Mouse (Mus musculus) lung, adult 18-20 months (tissue): ENCODE data around the gene Klrg2.

Experiments used
- DNase-seq, 2 experiments: peaks; one replicate each; pipeline ENCODE4 v3.0.0; 2022; ENCODE audit warnings: mixed read lengths in 2 of 2

Klrg2 gene

GRCm38 (mm10) chr6:38627486-38627885, 9.6 kb downstream of the Klrg2 start:
- no peak for DNase-seq

GRCm38 (mm10) chr6:38627081-38627480, 10.0 kb downstream of the Klrg2 start:
- no peak for DNase-seq

- no peak for DNase-seq
Measured at GRCm38 (mm10) chr6:38626086-38626485, 11.0 kb downstream of the Klrg2 start.

- DNase-seq: peak in 1 of 2 experiments; percentile 17
Measured at GRCm38 (mm10) chr6:38624439-38624838, 12.6 kb downstream of the Klrg2 start.

- DNase-seq: no peak
Measured at GRCm38 (mm10) chr6:38623457-38623856, 13.6 kb downstream of the Klrg2 start.

GRCm38 (mm10) chr6:38622406-38622805, 14.6 kb downstream of the Klrg2 start:
- DNase-seq: no peak

- DNase-seq: no peak
Measured at GRCm38 (mm10) chr6:38609892-38610291, 27.1 kb downstream of the Klrg2 start.

- no peak for DNase-seq
Measured at GRCm38 (mm10) chr6:38597481-38597880, 39.6 kb downstream of the Klrg2 start.

- no peak for DNase-seq
Measured at GRCm38 (mm10) chr6:38581711-38582110, 55.3 kb downstream of the Klrg2 start.

GRCm38 (mm10) chr6:38580112-38580857, 56.8 kb downstream of the Klrg2 start:
- no peak for DNase-seq

GRCm38 (mm10) chr6:38576096-38576495, 60.9 kb downstream of the Klrg2 start:
- no peak for DNase-seq
